Mouse (Mus musculus) gastrocnemius, adult 2 months (tissue): ENCODE results near the gene Glrx. TPM values are rescaled to one million over a fixed set of nuclear protein-coding genes. Genes with fewer than 3 reads are reported as not detected.

Source experiments
- DNase-seq: peaks from one replicate; pipeline ENCODE4 v3.0.0; 2022
- H3K27ac ChIP-seq: fragments of 200-600 bp; 2 replicates; pipeline ENCODE4 v1.8.1; 2022; ENCODE audit warnings: mild to moderate bottlenecking
- H3K4me3 ChIP-seq: fragments of 200-600 bp; 2 replicates; pipeline ENCODE4 v1.8.1; 2022; ENCODE audit warnings: mild to moderate bottlenecking, moderate library complexity
- CTCF ChIP-seq: fragments of 200-600 bp; IDR thresholded peaks from 2 replicates; pipeline ENCODE4 v1.8.1; 2022; ENCODE audit warnings: antibody characterized with exemption, mild to moderate bottlenecking, moderate library complexity
- intact Hi-C: fragments of 180-260 bp; cut with DNase I; formaldehyde crosslinking; loops from one replicate; pipeline ENCODE4 v1.15.1; 2025
- long read RNA-seq, 2 experiments: library from polyadenylated mRNA; stranded (forward); transcript quantifications; one replicate each; pipeline ENCODE4 v2.0.0; 2021
- total RNA-seq, 2 experiments: library from RNA; stranded (reverse); gene quantifications; 2 replicates each; pipeline ENCODE4 v1.2.3; 2021

Glrx gene
- total RNA-seq, result 10 to 100 TPM; 23.1 to 36.3 TPM
- long read RNA-seq, experiment 1, transcript Glrx-201 (3 exons, 1,345 nt), result major isoform, 33 of 39 reads
- long read RNA-seq, experiment 1, partial matches to known transcripts, result 1 of 39 reads
- long read RNA-seq, experiment 1, other reads (novel, unspliced or antisense), result 5 of 39 reads
- long read RNA-seq, experiment 2, full-length matches to known transcripts, result 31 of 33 reads
- long read RNA-seq, experiment 2, partial matches to known transcripts, result 0 of 33 reads
- long read RNA-seq, experiment 2, other reads (novel, unspliced or antisense), result 2 of 33 reads

DNA sequence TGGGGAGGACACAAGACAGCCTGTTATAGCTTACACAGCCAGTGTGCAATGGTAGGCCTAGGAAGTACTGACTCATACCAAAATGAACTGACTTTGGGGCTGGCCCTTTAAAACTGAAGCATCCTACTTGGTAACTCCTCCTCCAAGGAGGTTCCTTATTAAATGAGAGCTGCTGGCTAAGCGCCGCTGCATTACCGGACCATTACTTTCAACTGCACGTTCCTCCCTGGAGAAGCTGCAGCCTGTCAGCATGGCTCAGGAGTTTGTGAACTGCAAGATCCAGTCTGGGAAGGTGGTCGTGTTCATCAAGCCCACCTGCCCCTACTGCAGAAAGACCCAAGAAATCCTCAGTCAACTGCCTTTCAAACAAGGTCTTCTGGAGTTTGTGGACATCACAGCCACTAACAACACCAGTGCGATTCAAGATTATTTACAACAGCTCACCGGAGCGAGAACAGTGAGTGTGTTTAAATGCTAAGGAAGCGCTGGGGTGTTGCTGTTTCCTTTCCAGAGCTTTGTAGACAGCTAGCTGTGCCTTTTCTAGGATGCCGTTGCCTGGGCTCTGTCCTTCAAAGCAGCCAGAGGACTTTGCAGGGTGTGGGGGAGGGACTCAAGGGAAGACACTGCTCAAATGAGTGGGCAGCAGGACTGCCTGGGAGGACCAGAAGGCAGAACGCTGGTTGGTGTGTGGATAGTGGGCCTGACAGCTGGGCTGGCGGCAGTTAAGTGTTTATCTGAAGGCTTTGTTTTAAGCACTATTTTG lies at the start of gene Glrx:
Glrx (plus strand) TSS at position 150 of the 763 bp plus-strand sequence.
- Histone ChIP-seq H3K27ac (peak within 1 kb of the TSS; percentile 85), H3K4me3 (peak within 1 kb of the TSS; percentile 84)
- DNase-seq, result peak; percentile 83
- intact Hi-C loops, result loop anchor here (5.0 kb wide), 2 partner anchors 37 to 133 kb away; partner anchors contain the start of gene Ell2
- TF ChIP-seq CTCF, result no peak

DNA sequence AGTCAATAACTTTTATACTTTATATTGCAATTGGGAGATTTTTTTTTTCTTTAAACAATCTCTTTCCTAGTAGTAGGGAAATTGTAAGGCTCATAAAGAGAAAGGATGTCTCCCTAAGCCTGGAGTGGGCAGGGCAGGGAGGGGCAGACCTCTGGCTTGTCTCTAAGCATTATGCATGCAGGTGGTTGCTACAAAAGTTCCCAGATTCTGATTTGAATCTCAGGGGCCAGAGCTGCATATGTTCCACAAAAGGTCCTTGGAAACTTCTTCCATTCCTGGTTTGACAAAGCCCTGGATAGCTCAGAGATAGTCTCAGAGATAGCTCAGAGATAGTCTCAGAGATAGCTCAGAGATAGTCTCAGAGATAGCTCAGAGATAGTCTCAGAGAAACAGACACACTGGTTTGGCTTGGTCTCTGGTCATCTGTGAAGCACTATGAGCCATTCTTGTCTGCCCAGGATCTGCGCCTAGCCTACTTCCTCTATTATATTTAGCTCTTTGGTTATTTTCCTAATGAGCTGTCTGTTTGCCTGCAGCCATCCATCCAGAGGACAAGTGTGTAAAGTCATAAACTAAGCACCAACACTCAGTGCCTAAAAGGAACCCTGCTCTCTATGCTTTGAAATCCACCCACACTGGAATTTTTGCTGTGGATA lies 49.0 kb upstream of the Glrx start:
- DNase-seq, result no peak
- Histone ChIP-seq H3K4me3 (no peak overlapping the region), H3K27ac (peak overlapping the region; percentile 6; the same call in 1 of the 2 replicates)
- intact Hi-C loops, result no loop called here
- no peak for TF ChIP-seq CTCF

DNA sequence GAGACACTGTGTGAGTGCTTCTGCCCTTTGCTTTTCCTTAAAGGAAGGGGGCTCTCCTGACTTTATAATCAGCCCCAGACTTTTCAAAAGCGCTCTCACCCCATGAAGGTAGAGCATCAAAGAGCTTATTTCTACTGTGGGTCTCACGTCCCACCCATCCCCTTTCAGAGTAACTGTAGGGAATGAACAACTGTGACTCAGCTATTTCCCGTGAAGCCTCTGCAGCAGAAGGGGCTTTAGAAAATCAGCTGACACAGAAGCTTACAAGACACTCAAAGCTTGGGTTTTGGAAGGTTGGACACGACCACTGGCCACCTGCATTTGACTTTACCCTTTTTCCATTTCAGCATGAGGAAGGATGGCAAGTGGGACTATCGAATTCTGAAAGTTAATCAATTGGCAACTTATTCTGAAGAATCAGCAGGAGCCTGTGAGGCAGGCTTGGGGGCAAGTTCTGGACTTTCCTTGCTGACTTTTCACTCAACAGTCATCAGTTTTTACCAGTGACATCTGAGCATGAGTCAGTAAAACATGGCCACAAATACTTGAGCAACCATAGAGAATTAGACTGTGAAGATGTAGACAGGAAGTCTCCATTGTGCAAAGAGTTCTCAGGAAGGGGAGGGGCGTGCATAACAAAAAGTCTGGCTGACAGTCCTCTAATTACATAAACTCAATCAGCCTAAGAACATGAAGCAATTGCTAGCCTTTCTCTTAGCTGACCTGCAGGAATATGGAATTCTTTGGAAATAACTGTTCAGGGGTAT lies 45.6 kb upstream of the Glrx start:
- no peak for TF ChIP-seq CTCF
- no peak overlapping the region for H3K4me3 ChIP-seq
- intact Hi-C loops, result no loop called here
- no peak for DNase-seq
- peak overlapping the region; percentile 72 for H3K27ac ChIP-seq

DNA sequence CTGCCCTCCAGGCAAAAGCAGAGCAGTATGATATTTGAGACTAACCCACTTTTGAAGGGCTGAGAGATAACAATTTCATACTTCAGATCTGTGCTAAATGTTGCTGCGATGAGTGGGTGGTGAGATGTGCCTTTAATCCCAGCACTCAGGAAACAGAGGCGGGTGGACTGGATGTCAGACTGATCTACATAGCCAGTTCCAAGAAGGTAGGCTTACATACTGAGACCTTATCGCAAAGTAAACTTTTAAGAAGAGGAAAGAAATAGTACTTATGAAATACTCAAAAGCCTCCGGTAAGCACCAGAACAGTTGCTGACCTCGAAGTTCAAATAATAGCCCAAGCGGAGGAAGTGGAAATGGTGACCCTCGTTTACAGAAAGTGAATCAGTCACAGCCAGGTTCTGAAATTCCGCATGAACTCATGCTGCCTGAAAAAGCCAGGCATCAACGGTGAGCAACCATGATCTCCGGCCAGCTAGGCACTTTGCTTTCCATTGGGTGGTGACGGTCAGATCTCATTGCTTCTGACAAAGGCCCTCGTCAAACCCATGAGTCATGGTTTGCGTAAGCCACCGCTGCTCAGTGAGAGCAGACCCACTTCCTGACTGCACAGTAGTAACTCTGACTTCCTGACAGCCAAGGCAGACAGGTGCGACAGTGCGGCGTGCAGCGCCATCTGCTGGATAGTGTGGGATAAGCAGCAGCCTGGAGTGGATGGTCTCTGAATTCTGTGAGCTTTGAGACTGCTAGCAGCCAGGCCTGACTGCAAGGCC lies 42.1 kb upstream of the Glrx start:
- DNase-seq, result peak; percentile 92
- TF ChIP-seq CTCF, result no peak
- peak overlapping the region; percentile 62 for H3K4me3 ChIP-seq
- peak overlapping the region; percentile 92 for H3K27ac ChIP-seq
- intact Hi-C loops, result loop anchor here (2.0 to 5.0 kb wide), 4 partner anchors 80 to 571 kb away; no protein-coding TSS in a partner anchor

DNA sequence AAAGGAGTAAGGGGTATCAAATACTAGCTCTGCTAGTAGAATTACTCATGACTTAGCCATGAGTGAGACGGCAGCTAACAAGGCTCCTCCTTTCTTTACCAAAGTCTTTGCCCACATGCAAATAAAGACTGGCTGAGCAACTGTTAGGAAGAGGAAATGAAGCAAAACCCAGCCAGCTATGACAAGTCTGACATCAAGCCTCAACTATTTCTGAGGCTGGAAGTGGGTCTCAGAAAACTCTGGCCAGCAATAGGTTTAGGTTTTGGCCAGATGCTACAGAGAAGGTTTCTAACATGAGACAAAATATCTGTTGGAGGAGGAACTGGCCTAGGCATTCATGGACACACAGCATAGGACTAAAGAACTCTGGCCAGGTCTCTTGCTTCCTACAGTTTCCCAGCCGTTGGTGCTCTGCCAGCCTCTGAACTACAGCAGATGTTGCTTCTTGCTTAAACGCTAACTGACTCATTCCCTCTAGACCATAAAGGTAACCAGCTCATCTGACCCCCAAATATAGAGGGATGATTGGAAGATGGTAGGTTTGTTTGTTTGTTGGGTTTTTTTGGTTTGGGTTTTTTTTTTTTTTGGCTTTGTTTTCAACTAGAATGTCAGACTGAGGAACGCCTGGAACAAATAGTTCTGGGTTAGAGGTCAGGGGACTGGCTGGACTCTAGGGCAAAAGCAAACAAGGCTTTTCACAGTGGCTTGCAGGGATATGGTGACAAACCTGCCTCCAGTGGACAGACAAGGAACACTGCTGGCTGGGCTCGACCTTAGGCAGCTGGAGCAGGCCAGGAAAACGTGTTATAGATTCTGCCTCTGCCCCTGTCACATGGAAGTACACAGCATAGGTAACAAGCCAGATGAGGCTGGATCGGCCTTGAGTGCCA lies 41.0 kb upstream of the Glrx start:
- Histone ChIP-seq H3K4me3 (no peak overlapping the region), H3K27ac (peak overlapping the region; percentile 92)
- DNase-seq, result peak; percentile 32
- peak; percentile 32 for TF ChIP-seq CTCF
- intact Hi-C loops, result loop anchor here (2.0 to 5.0 kb wide), 3 partner anchors 79 to 572 kb away; no protein-coding TSS in a partner anchor

DNA sequence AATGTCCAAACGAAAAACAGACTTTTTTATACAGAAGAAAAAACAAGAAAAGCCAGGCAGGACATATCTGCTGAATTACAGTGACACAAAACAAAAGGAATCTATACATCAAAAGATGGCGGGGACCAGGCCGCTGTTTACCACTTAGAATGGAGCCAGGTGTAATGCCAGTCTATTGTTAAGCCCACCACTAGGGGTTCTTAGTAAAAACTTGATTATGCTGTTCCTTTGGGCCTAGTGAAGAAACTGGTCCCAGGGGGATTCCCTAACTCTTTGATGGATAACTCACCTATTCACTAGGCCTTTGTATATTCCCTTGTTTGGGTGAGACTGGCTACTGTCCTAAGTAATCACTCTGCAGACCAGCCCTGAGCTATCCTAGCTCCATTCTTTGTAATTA lies 40.2 kb upstream of the Glrx start:
- intact Hi-C loops, result loop anchor here (2.0 to 5.0 kb wide), 3 partner anchors 78 to 573 kb away; no protein-coding TSS in a partner anchor
- no peak for TF ChIP-seq CTCF
- no peak overlapping the region for H3K27ac ChIP-seq

DNA sequence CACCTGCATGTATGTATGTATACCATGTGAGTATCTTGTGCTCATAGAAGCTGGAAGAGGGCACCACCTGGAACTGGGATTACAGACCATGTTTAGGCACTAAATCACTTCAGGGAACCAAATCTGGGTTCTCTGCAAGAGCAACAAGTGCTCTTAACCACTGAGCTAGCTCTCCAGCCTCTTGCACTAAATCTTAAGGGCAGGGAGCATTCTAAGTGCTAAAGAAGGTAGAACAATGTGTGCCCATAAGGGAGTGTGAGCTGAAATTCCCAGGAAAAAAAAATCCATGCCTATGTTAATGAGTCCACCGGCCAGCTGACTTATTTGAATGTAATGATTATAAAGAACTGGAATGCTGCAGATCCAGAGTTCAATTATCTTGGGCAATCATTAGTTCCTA lies 31.7 kb upstream of the Glrx start:
- intact Hi-C loops, result no loop called here
- no peak overlapping the region for H3K4me3 ChIP-seq
- no peak for TF ChIP-seq CTCF
- H3K27ac ChIP-seq, result no peak overlapping the region
- no peak for DNase-seq

More for the DNA sequence above, 40.2 kb upstream of the Glrx start:
- H3K4me3 ChIP-seq, result no peak overlapping the region
- DNase-seq, result no peak

DNA sequence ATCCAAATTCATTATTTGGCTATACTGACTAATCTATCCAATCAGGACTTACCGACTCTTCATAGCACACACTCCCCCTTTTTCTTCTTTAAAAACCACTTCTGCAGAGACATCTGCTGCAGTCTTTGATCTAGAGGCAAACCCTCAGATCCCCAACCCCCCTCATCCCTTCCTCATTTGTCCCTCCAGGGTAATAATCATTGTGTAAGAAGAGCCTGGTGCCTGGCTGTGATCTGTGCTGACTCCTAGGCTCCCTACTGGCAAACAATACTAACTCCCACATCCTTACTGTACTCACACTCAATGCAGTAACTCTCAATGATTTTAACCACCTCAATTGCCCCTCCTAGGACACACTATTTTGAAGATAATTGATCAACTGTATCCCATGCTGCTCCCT lies 29.7 kb upstream of the Glrx start:
- TF ChIP-seq CTCF, result no peak
- no peak for DNase-seq
- Histone ChIP-seq H3K4me3 (no peak overlapping the region), H3K27ac (no peak overlapping the region)
- intact Hi-C loops, result no loop called here

DNA sequence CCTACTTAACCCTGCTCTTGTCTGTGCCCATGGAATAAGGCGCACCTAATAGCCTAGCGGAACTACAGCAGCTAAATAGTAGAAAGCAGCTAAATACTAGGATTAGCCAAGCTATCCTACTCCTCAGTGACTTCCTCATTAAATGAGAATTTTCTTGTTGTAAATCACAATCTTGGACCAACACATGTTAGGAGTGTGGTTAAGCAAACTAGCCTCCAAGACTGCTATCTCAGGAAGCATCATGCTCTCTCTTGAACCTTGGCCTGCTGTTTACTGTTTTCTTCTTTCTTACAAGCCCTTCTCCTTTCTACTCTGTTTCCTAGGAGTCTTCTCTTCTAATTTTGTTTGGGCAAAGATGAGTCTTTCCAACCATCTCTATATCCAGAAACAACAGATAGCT lies 22.5 kb upstream of the Glrx start:
- H3K4me3 ChIP-seq, result no peak overlapping the region
- no peak overlapping the region for H3K27ac ChIP-seq
- no peak for DNase-seq
- intact Hi-C loops, result no loop called here
- no peak for TF ChIP-seq CTCF

DNA sequence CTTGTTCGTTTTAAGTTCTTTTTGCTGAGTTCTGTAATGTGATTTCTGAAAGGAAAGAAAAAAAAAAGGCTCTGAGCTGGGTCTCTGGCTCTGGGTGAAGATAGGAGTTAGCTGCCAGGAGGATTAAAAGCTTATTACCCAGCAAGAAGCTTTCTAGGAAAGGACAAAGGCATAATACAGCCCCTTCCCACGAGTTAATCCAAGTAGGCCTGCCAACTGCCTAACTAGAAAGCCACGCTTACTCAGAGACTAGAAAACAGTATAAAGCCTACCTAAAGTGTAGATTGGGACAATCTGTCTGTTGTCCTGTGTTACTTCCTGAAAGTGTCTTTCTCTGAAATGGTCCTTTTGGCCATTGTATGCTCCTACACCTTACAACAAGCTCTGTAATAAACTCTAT lies 21.2 kb upstream of the Glrx start:
- intact Hi-C loops, result no loop called here
- no peak for DNase-seq
- no peak for TF ChIP-seq CTCF
- no peak overlapping the region for H3K4me3 ChIP-seq
- no peak overlapping the region for H3K27ac ChIP-seq
